Comparison of ENCODE assay signal across 15 mouse cellular contexts in genomic region chr5:121145609-121146008, GRCm38 (mm10). TPM values are rescaled to one million over a fixed set of nuclear protein-coding genes. Genes with fewer than 3 reads are reported as not detected.
DNase-seq lines count a peak whose midpoint lies in the region; ATAC-seq and TF ChIP-seq lines count a peak whose summit lies in the region.
"Had no signal": no experiment of that assay in that cellular context is flagged by ENCODE, and none has a peak within 500 bp of the region (broad histone marks: within the 10 kb centered on the region; RNA-seq: fewer than 3 reads in every experiment).

No protein-coding gene starts in this region.

- TF ChIP-seq POLR2A in kidney, adult 2 months (IDR thresholded peaks at IDR 0.05; ENCODE audit: low read depth, low read length): no peak

- H3K9ac ChIP-seq in forebrain, embryonic 13.5 days: no peak overlapping the region
- no peak overlapping the region for H3K9ac ChIP-seq in forebrain, embryonic 12.5 days
- H3K9ac ChIP-seq in midbrain, embryonic 13.5 days (replicated peaks): 0 out of 2 replicates have a peak overlapping the region, but pooled peaks have one; percentile 6
- no peak overlapping the region for H3K9ac ChIP-seq in midbrain, embryonic 11.5 days (ENCODE audit: low read length)
- H3K9ac ChIP-seq in midbrain, embryonic 16.5 days (ENCODE audit: low read depth, low read length): no peak overlapping the region
- H3K9ac ChIP-seq: limb, embryonic 13.5 days; liver, postnatal 0 days had no signal

- H3K4me3 ChIP-seq in forebrain, embryonic 13.5 days: no peak overlapping the region
- no peak overlapping the region for H3K4me3 ChIP-seq in forebrain, embryonic 12.5 days (replicated peaks)
- H3K4me3 ChIP-seq in kidney, adult 2 months (ENCODE audit: insufficient read depth, low read depth, low read length): no peak overlapping the region
- H3K4me3 ChIP-seq in midbrain, embryonic 13.5 days (replicated peaks): no peak overlapping the region
- no peak overlapping the region for H3K4me3 ChIP-seq in midbrain, embryonic 11.5 days (ENCODE audit: low read depth, low read length)
- no peak overlapping the region for H3K4me3 ChIP-seq in midbrain, embryonic 16.5 days (ENCODE audit: low read depth, low read length)
- H3K4me3 ChIP-seq: left cerebral cortex, adult 2 months; limb, embryonic 13.5 days had no signal

- peak; percentile 22 for DNase-seq in kidney, adult 2 months
- no peak for DNase-seq in kidney, postnatal 14 days
- DNase-seq in midbrain, embryonic 11.5 days (ENCODE audit: low spot score, missing footprints): no peak
- DNase-seq in ovary, postnatal 36 days (ENCODE audit: low spot score): no peak
- DNase-seq: adrenal gland, postnatal 14 days; liver, postnatal 0 days; lung, postnatal 4 days had no signal

- no peaks in the 10 kb centered on the region for H3K27me3 ChIP-seq in forebrain, embryonic 13.5 days
- no peaks in the 10 kb centered on the region for H3K27me3 ChIP-seq in forebrain, embryonic 12.5 days
- H3K27me3 ChIP-seq in kidney, adult 2 months (replicated peaks; ENCODE audit: control insufficient read depth, insufficient read depth, low read length): no peaks in the 10 kb centered on the region
- no peaks in the 10 kb centered on the region for H3K27me3 ChIP-seq in midbrain, embryonic 13.5 days
- no peaks in the 10 kb centered on the region for H3K27me3 ChIP-seq in midbrain, embryonic 11.5 days (ENCODE audit: control insufficient read depth, insufficient read depth, low read length)
- no peaks in the 10 kb centered on the region for H3K27me3 ChIP-seq in midbrain, embryonic 16.5 days (ENCODE audit: control insufficient read depth, insufficient read depth, low read depth, low read length)
- H3K27me3 ChIP-seq: CH12.LX; limb, embryonic 13.5 days had no signal

- 87% methylated on average over 5 of the region's 5 CpGs for WGBS in forebrain, embryonic 13.5 days
- WGBS in forebrain, embryonic 12.5 days: 91% methylated on average over 5 of the region's 5 CpGs
- 73% methylated on average over 5 of the region's 5 CpGs for WGBS in kidney, adult 2 months
- WGBS in midbrain, embryonic 13.5 days: 89% methylated on average over 5 of the region's 5 CpGs
- 91% methylated on average over 5 of the region's 5 CpGs for WGBS in midbrain, embryonic 11.5 days
- WGBS in midbrain, embryonic 16.5 days: 82% methylated on average over 5 of the region's 5 CpGs

- H3K27ac ChIP-seq in forebrain, embryonic 13.5 days: peak overlapping the region; percentile 66
- H3K27ac ChIP-seq in forebrain, embryonic 12.5 days: no peak overlapping the region
- 0 out of 2 replicates have a peak overlapping the region, but pooled peaks have one; percentile 9 for H3K27ac ChIP-seq in kidney, adult 2 months (ENCODE audit: insufficient read depth, low read depth, low read length)
- 0 out of 2 replicates have a peak overlapping the region, but pooled peaks have one; percentile 25 for H3K27ac ChIP-seq in midbrain, embryonic 13.5 days
- no peak overlapping the region for H3K27ac ChIP-seq in midbrain, embryonic 11.5 days (ENCODE audit: low read depth, low read length)
- no peak overlapping the region for H3K27ac ChIP-seq in midbrain, embryonic 16.5 days (ENCODE audit: low read length)
- H3K27ac ChIP-seq: left cerebral cortex, adult 2 months had no signal

- ATAC-seq in forebrain, embryonic 13.5 days: no peak
- no peak for ATAC-seq in forebrain, embryonic 12.5 days (ENCODE audit: low FRiP score)
- ATAC-seq in midbrain, embryonic 13.5 days: no peak
- no peak for ATAC-seq in midbrain, embryonic 11.5 days (ENCODE audit: low FRiP score)
- ATAC-seq in midbrain, embryonic 16.5 days: peak; percentile 48; the same call in 1 of the 2 replicates
- ATAC-seq: inflammation-experienced regulatory T-cells, adult 6 months; liver, postnatal 0 days had no signal

- TF ChIP-seq CTCF in kidney, adult 2 months (conservative IDR thresholded peaks at IDR 0.05; ENCODE audit: insufficient read depth, insufficient read length, low read depth, low read length): no peak

- H3K4me1 ChIP-seq in forebrain, embryonic 13.5 days: peaks cover 32% of the 10 kb centered on the region
- H3K4me1 ChIP-seq in forebrain, embryonic 12.5 days: peaks cover 14% of the 10 kb centered on the region
- H3K4me1 ChIP-seq in kidney, adult 2 months (ENCODE audit: control insufficient read depth, insufficient read depth, low read length): peaks cover 20% of the 10 kb centered on the region
- H3K4me1 ChIP-seq in midbrain, embryonic 13.5 days (replicated peaks): peaks cover 17% of the 10 kb centered on the region
- no peaks in the 10 kb centered on the region for H3K4me1 ChIP-seq in midbrain, embryonic 11.5 days (ENCODE audit: control insufficient read depth, insufficient read depth, low read length)
- peaks cover 7% of the 10 kb centered on the region; the same call in 1 of the 2 replicates for H3K4me1 ChIP-seq in midbrain, embryonic 16.5 days (ENCODE audit: control insufficient read depth, insufficient read depth, low read length)
- H3K4me1 ChIP-seq: limb, embryonic 13.5 days had no signal

- peaks cover 91% of the 10 kb centered on the region for H3K36me3 ChIP-seq in forebrain, embryonic 13.5 days (ENCODE audit: poor library complexity, severe bottlenecking)
- H3K36me3 ChIP-seq in forebrain, embryonic 12.5 days (replicated peaks): peaks cover 80% of the 10 kb centered on the region
- H3K36me3 ChIP-seq in kidney, adult 2 months (ENCODE audit: control insufficient read depth, insufficient read depth, low read length): peaks cover 1% of the 10 kb centered on the region; the same call in 1 of the 2 replicates
- H3K36me3 ChIP-seq in midbrain, embryonic 13.5 days: peaks cover 93% of the 10 kb centered on the region
- H3K36me3 ChIP-seq in midbrain, embryonic 11.5 days (ENCODE audit: control insufficient read depth, insufficient read depth, low read length): peaks cover 4% of the 10 kb centered on the region; the same call in 1 of the 2 replicates
- peaks cover 17% of the 10 kb centered on the region for H3K36me3 ChIP-seq in midbrain, embryonic 16.5 days (ENCODE audit: control insufficient read depth, insufficient read depth, low read length)

- no peak overlapping the region for H3K4me2 ChIP-seq in forebrain, embryonic 13.5 days
- no peak overlapping the region for H3K4me2 ChIP-seq in forebrain, embryonic 12.5 days
- H3K4me2 ChIP-seq in midbrain, embryonic 13.5 days (replicated peaks): no peak overlapping the region
- H3K4me2 ChIP-seq in midbrain, embryonic 11.5 days: no peak overlapping the region
- H3K4me2 ChIP-seq in midbrain, embryonic 16.5 days (ENCODE audit: low read length): no peak overlapping the region
- H3K4me2 ChIP-seq: limb, embryonic 13.5 days had no signal

- no peaks in the 10 kb centered on the region for H3K9me3 ChIP-seq in forebrain, embryonic 13.5 days (replicated peaks)
- H3K9me3 ChIP-seq in forebrain, embryonic 12.5 days: no peaks in the 10 kb centered on the region
- no peaks in the 10 kb centered on the region for H3K9me3 ChIP-seq in midbrain, embryonic 13.5 days
- no peaks in the 10 kb centered on the region for H3K9me3 ChIP-seq in midbrain, embryonic 11.5 days (ENCODE audit: control insufficient read depth, low read length)
- no peaks in the 10 kb centered on the region for H3K9me3 ChIP-seq in midbrain, embryonic 16.5 days (replicated peaks; ENCODE audit: control insufficient read depth, low read length, poor library complexity, severe bottlenecking)
- H3K9me3 ChIP-seq: limb, embryonic 13.5 days had no signal

RNA-seq across cellular contexts. Expression of gene Ptpn11, which starts 45.6 kb away (rescaled TPM):
- 27.8 and 28.4 TPM in 2 replicates for polyA plus RNA-seq in forebrain, embryonic 13.5 days (2015; fragmentation: Nextera tagmentation; extraction: Ambion mirVana)
- polyA plus RNA-seq in forebrain, embryonic 12.5 days (2016; fragmentation: Nextera tagmentation; extraction: Ambion mirVana): 26.3 and 26.4 TPM in 2 replicates
- polyA plus RNA-seq in kidney, adult 2 months (2012; rRNA removed): 29.5 and 32.4 TPM in 2 replicates
- 22.9 and 23.2 TPM in 2 replicates for polyA plus RNA-seq in midbrain, embryonic 13.5 days (2015; fragmentation: Nextera tagmentation; extraction: Ambion mirVana)
- polyA plus RNA-seq in midbrain, embryonic 11.5 days (2014; fragmentation: Nextera tagmentation; extraction: Ambion mirVana): 24.5 and 25.2 TPM in 2 replicates
- polyA plus RNA-seq in midbrain, embryonic 16.5 days (2015; fragmentation: Nextera tagmentation; extraction: Ambion mirVana): 18.4 and 21.4 TPM in 2 replicates

RNA-seq across cellular contexts. Expression of gene Rpl6, which starts 58.7 kb away (rescaled TPM):
- 466 and 500 TPM in 2 replicates for polyA plus RNA-seq in forebrain, embryonic 13.5 days (2015; fragmentation: Nextera tagmentation; extraction: Ambion mirVana)
- 479 and 481 TPM in 2 replicates for polyA plus RNA-seq in forebrain, embryonic 12.5 days (2016; fragmentation: Nextera tagmentation; extraction: Ambion mirVana)
- 253 and 281 TPM in 2 replicates for polyA plus RNA-seq in kidney, adult 2 months (2012; rRNA removed)
- 416 and 429 TPM in 2 replicates for polyA plus RNA-seq in midbrain, embryonic 13.5 days (2015; fragmentation: Nextera tagmentation; extraction: Ambion mirVana)
- 664 and 673 TPM in 2 replicates for polyA plus RNA-seq in midbrain, embryonic 11.5 days (2014; fragmentation: Nextera tagmentation; extraction: Ambion mirVana)
- polyA plus RNA-seq in midbrain, embryonic 16.5 days (2015; fragmentation: Nextera tagmentation; extraction: Ambion mirVana): 345 and 352 TPM in 2 replicates

Comparison
In these comparisons a context has a peak if more than half of its experiments do, and no peak if none do; other contexts are left out.
1. H3K27ac ChIP-seq: peak in forebrain, embryonic 13.5 days (single experiment), kidney, adult 2 months (single experiment) and midbrain, embryonic 13.5 days (single experiment); none in forebrain, embryonic 12.5 days (single experiment), midbrain, embryonic 11.5 days (single experiment) and midbrain, embryonic 16.5 days (single experiment).